Mouse (Mus musculus) limb, embryonic 14.5 days (tissue): Measurements from ENCODE around the gene Copz1. TPM values are rescaled to one million over a fixed set of nuclear protein-coding genes. Genes with fewer than 3 reads are reported as not detected.
"Not testable (repeated sequence)": the region's sequence is repeated elsewhere in the genome, so short reads cannot be mapped to it uniquely, and the experiment has no call there.

ENCODE experiments used
- ATAC-seq: fragments of 200-750 bp; cut with Nextera tagmentation; 2 replicates; pipeline ENCODE4 v1.8.0; 2017; ENCODE audit warnings: low read depth, moderate number of reproducible peaks, moderate TSS enrichment; ENCODE audit not compliant: low FRiP score
- DNase-seq: peaks from one replicate; pipeline ENCODE4 v3.0.0-alpha.2; 2015; ENCODE audit warnings: low spot score
- H3K27ac ChIP-seq: fragments of 300-500 bp; sonication (generic); replicated peaks from 2 replicates; pipeline ENCODE4 v1.5.1; 2014; ENCODE audit warnings: low read depth, mild to moderate bottlenecking, low read length, moderate library complexity, mixed read lengths
- H3K27me3 ChIP-seq: fragments of 300-500 bp; sonication (generic); 2 replicates; pipeline ENCODE4 v1.6.1; 2014; ENCODE audit warnings: low read length, mixed read lengths; ENCODE audit not compliant: control insufficient read depth, insufficient read depth
- H3K36me3 ChIP-seq: fragments of 300-500 bp; sonication (generic); 2 replicates; pipeline ENCODE4 v1.6.1; 2014; ENCODE audit warnings: mild to moderate bottlenecking, low read length, moderate library complexity, mixed read lengths; ENCODE audit not compliant: control insufficient read depth, insufficient read depth
- H3K4me1 ChIP-seq: fragments of 300-500 bp; sonication (generic); 2 replicates; pipeline ENCODE4 v1.6.1; 2014; ENCODE audit warnings: antibody characterized with exemption, low read length, mixed read lengths; ENCODE audit not compliant: control insufficient read depth, insufficient read depth
- H3K4me2 ChIP-seq: fragments of 300-500 bp; sonication (generic); replicated peaks from 2 replicates; pipeline ENCODE4 v1.6.1; 2014; ENCODE audit warnings: low read depth, mild to moderate bottlenecking, low read length, moderate library complexity; ENCODE audit not compliant: severe bottlenecking
- H3K4me3 ChIP-seq: fragments of 300-500 bp; sonication (generic); replicated peaks from 2 replicates; pipeline ENCODE4 v1.5.1; 2014; ENCODE audit warnings: low read length
- H3K9ac ChIP-seq: fragments of 300-500 bp; sonication (generic); 2 replicates; pipeline ENCODE4 v1.6.1; 2014; ENCODE audit warnings: mild to moderate bottlenecking, low read depth, low read length, moderate library complexity; ENCODE audit not compliant: severe bottlenecking
- H3K9me3 ChIP-seq: fragments of 300-500 bp; sonication (generic); 2 replicates; pipeline ENCODE4 v1.6.1; 2016; ENCODE audit warnings: low read length; ENCODE audit not compliant: control insufficient read depth
- POLR2A ChIP-seq: fragments of 200-500 bp; IDR thresholded peaks from 2 replicates; pipeline ENCODE4 v1.8.0; 2012; ENCODE audit warnings: inconsistent platforms, mild to moderate bottlenecking, moderate library complexity, borderline replicate concordance; ENCODE audit not compliant: insufficient read depth, insufficient read length; ENCODE audit errors: extremely low read depth
- WGBS: fragments of 180-500 bp; shearing (Covaris S2); extraction: QIAGEN DNeasy Blood & Tissue Kit; methylation state at CpG from one replicate; pipeline ENCODE4 v1.1.7; 2014; 5-methylcytosine and 5-hydroxymethylcytosine counted together
- polyA plus RNA-seq, 2 experiments: library from polyadenylated mRNA; depleted of rRNA in 1 of 2; stranded (reverse) in 1 of 2; unstranded in 1 of 2; fragments of >200 nt; fragmentation: Nextera tagmentation in 1 of 2; extraction: Ambion mirVana in 1 of 2; gene quantifications; 2 replicates each; pipeline versions ENCODE4 v1.2.1 to v1.2.3; 2012 to 2014

Copz1 gene
- polyA plus RNA-seq, 2 experiments, result 200 to 292 TPM

- no peaks in the 10 kb centered on the region for H3K9me3 ChIP-seq
- H3K36me3 ChIP-seq, result peaks cover 13% of the 10 kb centered on the region; the same call in 1 of the 2 replicates
- H3K4me3 ChIP-seq, result no peak overlapping the region
- H3K27ac ChIP-seq, result no peak overlapping the region
- H3K27me3 ChIP-seq, result no peaks in the 10 kb centered on the region
- 89% methylated on average over 2 of the region's 2 CpGs for WGBS
- ATAC-seq, result no peak
- no peak for DNase-seq
- H3K9ac ChIP-seq, result no peak overlapping the region
- peaks cover 5% of the 10 kb centered on the region; the same call in 1 of the 2 replicates for H3K4me1 ChIP-seq
- TF ChIP-seq POLR2A, result no peak
- no peak overlapping the region for H3K4me2 ChIP-seq
These were observed 39.4 kb upstream of the Copz1 start for GRCm38 (mm10) chr15:103233119-103233518.

- DNase-seq, result no peak
- no peak overlapping the region for H3K4me2 ChIP-seq
- WGBS, result 93% methylated on average over 7 of the region's 7 CpGs
These were observed 35.2 kb upstream of the Copz1 start for GRCm38 (mm10) chr15:103237295-103237694.

GRCm38 (mm10) chr15:103239130-103239684, 33.3 kb upstream of the Copz1 start:
- peak overlapping the region; percentile 74 for H3K4me3 ChIP-seq
- H3K9ac ChIP-seq, result peak overlapping the region; percentile 45
- peak overlapping the region; percentile 54 for H3K4me2 ChIP-seq
- no peaks in the 10 kb centered on the region for H3K27me3 ChIP-seq
- DNase-seq (peak; percentile 99), ATAC-seq (peak; percentile 89)
- H3K27ac ChIP-seq, result peak overlapping the region; percentile 90
- H3K9me3 ChIP-seq, result no peaks in the 10 kb centered on the region
- H3K36me3 ChIP-seq, result peaks cover 46% of the 10 kb centered on the region
- 1% methylated on average over 26 of the region's 26 CpGs for WGBS
- no peak for TF ChIP-seq POLR2A
- H3K4me1 ChIP-seq, result peaks cover 21% of the 10 kb centered on the region

More at GRCm38 (mm10) chr15:103237295-103237694, 35.2 kb upstream of the Copz1 start:
- no peak overlapping the region for H3K9ac ChIP-seq
- no peaks in the 10 kb centered on the region for H3K9me3 ChIP-seq
- no peak for TF ChIP-seq POLR2A
- H3K27me3 ChIP-seq, result no peaks in the 10 kb centered on the region
- H3K27ac ChIP-seq, result no peak overlapping the region
- peaks cover 28% of the 10 kb centered on the region for H3K36me3 ChIP-seq
- no peak overlapping the region for H3K4me3 ChIP-seq
- ATAC-seq, result no peak
- H3K4me1 ChIP-seq, result peaks cover 8% of the 10 kb centered on the region

- Histone ChIP-seq H3K36me3 (peaks cover 45% of the 10 kb centered on the region), H3K27ac (peak within 1 kb of the TSS; percentile 90), H3K4me3 (peak within 1 kb of the TSS; percentile 74), H3K4me2 (peak within 1 kb of the TSS; percentile 65), H3K27me3 (no peaks in the 10 kb centered on the region), H3K9ac (peak within 1 kb of the TSS; percentile 84), H3K9me3 (no peaks in the 10 kb centered on the region), H3K4me1 (peaks cover 21% of the 10 kb centered on the region)
- under 1% methylated on average over 39 of the region's 39 CpGs for WGBS
- DNase-seq (peak; percentile 98), ATAC-seq (peak; percentile 92)
- TF ChIP-seq POLR2A, result peak; percentile 90; the same call in 1 of the 2 replicates
These were observed 32.8 kb upstream of the Copz1 start, which contains the start of gene Cbx5 for GRCm38 (mm10) chr15:103239685-103240159. Cbx5 (minus strand) TSS chr15:103239816.

GRCm38 (mm10) chr15:103240160-103241028, 32.1 kb upstream of the Copz1 start, which contains the start of gene Hnrnpa1:
Hnrnpa1 (plus strand) TSS chr15:103240432.
- H3K9me3 ChIP-seq, result no peaks in the 10 kb centered on the region
- peak; percentile 100 for DNase-seq
- H3K4me1 ChIP-seq, result peaks cover 21% of the 10 kb centered on the region
- peak; percentile 82; the same call in 1 of the 2 replicates for TF ChIP-seq POLR2A
- H3K9ac ChIP-seq, result peak within 1 kb of the TSS; percentile 84
- H3K27me3 ChIP-seq, result no peaks in the 10 kb centered on the region
- peaks cover 46% of the 10 kb centered on the region for H3K36me3 ChIP-seq
- peak; percentile 91 for ATAC-seq
- under 1% methylated on average over 47 of the region's 47 CpGs for WGBS
- H3K27ac ChIP-seq, result peak within 1 kb of the TSS; percentile 90
- H3K4me2 ChIP-seq, result peak within 1 kb of the TSS; percentile 65
- peak within 1 kb of the TSS; percentile 74 for H3K4me3 ChIP-seq

- peaks cover 21% of the 10 kb centered on the region for H3K4me1 ChIP-seq
- H3K4me3 ChIP-seq, result peak overlapping the region; percentile 74
- not testable (repeated sequence) for ATAC-seq, DNase-seq, H3K27me3 ChIP-seq, H3K9me3 ChIP-seq
- peak overlapping the region; percentile 65 for H3K4me2 ChIP-seq
- 8% methylated on average over 12 of the region's 12 CpGs for WGBS
- peak overlapping the region; percentile 90 for H3K27ac ChIP-seq
- H3K36me3 ChIP-seq, result peaks cover 50% of the 10 kb centered on the region
- H3K9ac ChIP-seq, result peak overlapping the region; percentile 84
These were observed 31.2 kb upstream of the Copz1 start for GRCm38 (mm10) chr15:103241071-103242018.
